Mouse (Mus musculus) liver, embryonic 14.5 days (tissue): ENCODE measurements around the gene Chchd1.

ENCODE experiments used
- CTCF ChIP-seq: IDR thresholded peaks from 2 replicates; pipeline ENCODE4 v1.5.1; 2016; ENCODE audit warnings: antibody characterized with exemption, low read depth, control low read depth
- EP300 ChIP-seq: IDR thresholded peaks from 2 replicates; pipeline ENCODE4 v1.6.1; 2016; ENCODE audit warnings: antibody characterized with exemption, low read depth

DNA sequence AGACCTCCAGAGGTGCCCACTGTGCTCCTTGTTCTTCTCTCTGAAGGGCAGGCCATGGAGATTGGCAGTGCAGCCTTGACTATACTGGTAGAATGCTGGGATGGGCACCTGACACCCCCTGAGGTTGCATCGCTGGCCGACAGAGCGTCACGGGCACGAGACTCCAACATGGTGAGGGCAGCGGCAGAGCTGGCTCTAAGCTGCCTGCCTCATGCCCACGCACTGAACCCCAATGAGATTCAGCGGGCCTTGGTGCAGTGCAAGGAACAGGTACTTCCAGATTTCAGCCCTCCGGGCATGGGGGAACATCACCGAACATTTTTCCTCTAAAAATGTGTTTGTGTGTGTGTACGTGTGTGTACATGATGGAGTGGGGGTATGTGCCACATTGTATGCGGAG lies 17.0 kb downstream of the Chchd1 start:
- TF ChIP-seq CTCF: no peak
- TF ChIP-seq EP300: no peak
